Mouse (Mus musculus) erythroblast, embryonic 14.5 days (primary cell): ENCODE measurements at regions not wholly inside any gene's neighbourhood (a gene's known extent, or its start where the extent isn't known, plus 50 kb on each side); places are given as distances from the start of the nearest gene placed in this dataset.
"Not testable (repeated sequence)": the region's sequence is repeated elsewhere in the genome, so short reads cannot be mapped to it uniquely, and the experiment has no call there.

Source experiments
- H3K27me3 ChIP-seq: 2 replicates; pipeline ENCODE4 v1.6.1; 2012; ENCODE audit warnings: inconsistent platforms; ENCODE audit not compliant: control insufficient read depth
- H3K36me3 ChIP-seq: 2 replicates; pipeline ENCODE4 v1.6.1; 2012; ENCODE audit warnings: mild to moderate bottlenecking, inconsistent platforms; ENCODE audit not compliant: control insufficient read depth
- H3K4me1 ChIP-seq: 2 replicates; pipeline ENCODE4 v1.6.1; 2012; ENCODE audit warnings: inconsistent platforms; ENCODE audit not compliant: control insufficient read depth
- H3K4me3 ChIP-seq: replicated peaks from 2 replicates; pipeline ENCODE3; 2012; ENCODE audit warnings: moderate library complexity, mild to moderate bottlenecking, inconsistent platforms
- H3K9me3 ChIP-seq: 2 replicates; pipeline ENCODE4 v1.6.1; 2012; ENCODE audit warnings: low read length, inconsistent platforms, mixed read lengths; ENCODE audit not compliant: control insufficient read depth
- GATA1 ChIP-seq: IDR thresholded peaks from 2 replicates; pipeline ENCODE4 v1.6.1; 2012; ENCODE audit warnings: low read length, inconsistent platforms, mixed read lengths
- TAL1 ChIP-seq: IDR thresholded peaks from 3 replicates; pipeline ENCODE4 v1.6.1; 2012; ENCODE audit warnings: low read length, inconsistent platforms, mixed read lengths

GRCm38 (mm10) chr1:184669173-184669572 is 63.2 kb downstream of the Hlx start:
- H3K27me3 ChIP-seq = peaks cover 17% of the 10 kb centered on the region
- H3K4me1 ChIP-seq = peaks cover 40% of the 10 kb centered on the region
- not testable (repeated sequence) for H3K36me3 ChIP-seq, H3K9me3 ChIP-seq, H3K4me3 ChIP-seq
- peak; percentile 72 for TF ChIP-seq GATA1

GRCm38 (mm10) chr1:184668428-184668827 is 64.0 kb downstream of the Hlx start:
- Histone ChIP-seq H3K4me3 (no peak overlapping the region), H3K36me3 (no peaks in the 10 kb centered on the region), H3K9me3 (no peaks in the 10 kb centered on the region), H3K4me1 (peaks cover 47% of the 10 kb centered on the region), H3K27me3 (peaks cover 21% of the 10 kb centered on the region)
- TF ChIP-seq TAL1 (no peak), GATA1 (no peak)

GRCm38 (mm10) chr1:184668022-184668421 is 64.4 kb downstream of the Hlx start:
- peaks cover 50% of the 10 kb centered on the region for H3K4me1 ChIP-seq
- H3K4me3 ChIP-seq = no peak overlapping the region
- no peaks in the 10 kb centered on the region for H3K9me3 ChIP-seq
- TF ChIP-seq TAL1 (no peak), GATA1 (no peak)
- no peaks in the 10 kb centered on the region for H3K36me3 ChIP-seq
- H3K27me3 ChIP-seq = peaks cover 23% of the 10 kb centered on the region

GRCm38 (mm10) chr1:184665243-184665642 is 67.2 kb downstream of the Hlx start:
- Histone ChIP-seq H3K27me3 (peaks cover 10% of the 10 kb centered on the region), H3K4me3 (peak overlapping the region; percentile 25), H3K4me1 (peaks cover 52% of the 10 kb centered on the region), H3K36me3 (no peaks in the 10 kb centered on the region), H3K9me3 (no peaks in the 10 kb centered on the region)
- TF ChIP-seq TAL1 = no peak
- peak; percentile 34; the same call in 1 of the 2 replicates for TF ChIP-seq GATA1

GRCm38 (mm10) chr1:184664098-184664375 is 68.4 kb downstream of the Hlx start:
- Histone ChIP-seq H3K36me3 (no peaks in the 10 kb centered on the region), H3K9me3 (no peaks in the 10 kb centered on the region), H3K4me3 (peak overlapping the region; percentile 7), H3K27me3 (peaks cover 8% of the 10 kb centered on the region), H3K4me1 (peaks cover 48% of the 10 kb centered on the region)
- TF ChIP-seq GATA1 (no peak), TAL1 (no peak)

GRCm38 (mm10) chr1:184663300-184664097 is 68.9 kb downstream of the Hlx start:
- Histone ChIP-seq H3K27me3 (peaks cover 8% of the 10 kb centered on the region), H3K36me3 (no peaks in the 10 kb centered on the region; the same call in 1 of the 2 replicates), H3K9me3 (no peaks in the 10 kb centered on the region), H3K4me1 (peaks cover 50% of the 10 kb centered on the region), H3K4me3 (peak overlapping the region; percentile 7)
- TF ChIP-seq GATA1 (no peak), TAL1 (no peak)

DNA sequence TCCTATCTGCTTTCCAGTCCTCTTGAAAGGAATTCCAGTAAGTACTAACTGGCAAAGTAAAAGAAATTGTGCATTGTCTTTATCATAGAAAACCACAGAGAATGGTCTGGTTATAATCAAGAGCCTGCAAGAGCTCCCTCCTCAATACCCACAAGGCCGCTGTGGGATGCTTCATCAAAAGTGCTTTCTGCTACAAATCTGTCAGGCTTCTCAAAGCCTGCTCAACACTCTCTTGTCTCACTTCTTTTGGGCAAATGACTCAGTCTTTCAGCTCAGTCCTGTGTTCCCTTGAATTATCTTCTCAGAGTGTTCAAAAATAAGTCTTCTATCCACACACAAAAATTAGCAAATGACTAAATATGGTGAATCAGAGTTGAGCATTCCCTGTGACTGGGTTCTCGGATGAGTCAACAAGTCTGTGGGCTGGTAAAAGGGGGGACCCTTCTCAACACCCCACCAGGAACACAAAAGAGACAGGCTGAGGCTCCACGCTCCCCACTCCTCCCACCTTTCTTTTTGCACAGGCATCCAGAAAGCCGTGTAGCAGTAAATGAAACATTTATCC is 81.8 kb downstream of the Hlx start:
- Histone ChIP-seq H3K36me3 (peaks cover 10% of the 10 kb centered on the region), H3K4me1 (peaks cover 80% of the 10 kb centered on the region), H3K27me3 (no peaks in the 10 kb centered on the region), H3K4me3 (no peak overlapping the region), H3K9me3 (peaks cover 7% of the 10 kb centered on the region)
- TF ChIP-seq TAL1 (no peak), GATA1 (no peak)

DNA sequence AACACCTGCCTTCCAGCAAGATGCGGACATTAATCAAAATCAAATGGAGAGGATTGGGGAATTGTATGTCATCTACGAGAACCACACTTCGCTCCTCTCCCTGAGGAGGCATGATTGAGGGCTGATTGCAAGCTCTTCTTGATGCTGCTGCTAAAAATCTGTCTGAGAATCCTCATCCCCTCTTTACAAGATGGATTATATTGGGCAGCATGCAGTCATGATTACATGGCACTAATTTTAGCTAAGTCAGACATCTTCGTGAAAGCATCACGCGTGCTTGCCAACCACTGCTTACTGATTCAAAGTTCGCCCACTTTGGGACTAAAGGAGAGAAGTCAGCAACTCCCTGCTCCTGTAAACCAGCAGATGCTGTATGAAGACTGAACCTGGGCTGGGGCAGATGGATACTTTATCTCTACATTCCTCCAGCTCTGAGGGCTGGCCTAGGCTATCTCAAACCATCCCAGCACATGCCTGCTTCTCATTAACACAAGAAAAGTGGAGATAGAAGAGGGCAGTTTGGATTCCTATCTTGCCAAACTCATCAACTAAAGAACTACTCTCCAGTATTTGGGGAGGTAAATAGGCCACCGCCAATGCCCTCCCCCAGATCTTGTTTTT is 84.4 kb downstream of the Hlx start:
- Histone ChIP-seq H3K36me3 (peaks cover 17% of the 10 kb centered on the region), H3K4me1 (peaks cover 84% of the 10 kb centered on the region)
- TF ChIP-seq GATA1 (peak; percentile 46), TAL1 (peak; percentile 63)

DNA sequence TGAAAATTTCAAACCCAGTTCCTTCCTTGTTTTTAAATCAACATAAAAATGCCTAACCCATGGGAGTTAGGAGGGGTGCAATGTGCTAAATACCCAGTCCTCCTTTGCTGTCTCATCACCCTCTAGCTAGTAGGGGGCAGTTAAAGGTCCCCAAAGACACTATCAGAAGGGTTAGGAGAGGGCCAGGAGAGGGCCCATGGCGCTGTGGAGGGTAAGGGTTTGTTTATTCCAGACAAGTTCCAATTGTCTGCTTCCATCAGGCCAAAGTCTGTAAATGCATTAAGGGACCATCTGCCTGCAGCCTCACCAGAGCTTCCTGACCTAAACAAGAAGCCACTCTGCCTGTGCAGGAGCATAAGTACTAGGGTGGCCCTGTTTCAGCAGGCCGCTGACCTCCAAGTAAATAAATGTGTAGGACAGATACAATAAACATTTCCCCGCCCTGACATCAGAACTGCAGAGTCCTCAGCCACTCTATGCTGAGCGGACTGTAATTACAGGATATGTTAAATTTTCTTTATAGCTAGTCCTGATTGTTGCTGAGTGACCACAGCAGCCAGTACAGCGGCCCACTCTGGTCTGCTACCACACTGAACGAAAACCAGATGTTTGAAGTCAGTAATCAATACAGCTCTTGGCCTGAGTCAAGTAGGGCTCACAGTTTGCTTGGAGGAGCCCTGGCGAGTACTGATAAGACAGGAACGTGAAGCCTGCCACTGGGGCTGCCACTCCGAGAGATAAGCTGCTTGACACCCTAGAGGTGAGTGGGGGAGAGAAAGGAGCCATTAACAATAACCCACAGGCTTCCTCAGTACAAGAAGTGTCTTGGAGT is 87.4 kb downstream of the Hlx start:
- H3K4me3 ChIP-seq = peak overlapping the region; percentile 38
- peaks cover 70% of the 10 kb centered on the region for H3K4me1 ChIP-seq
- peaks cover 7% of the 10 kb centered on the region for H3K9me3 ChIP-seq
- peak; percentile 94 for TF ChIP-seq TAL1
- peak; percentile 92 for TF ChIP-seq GATA1
- H3K36me3 ChIP-seq = peaks cover 17% of the 10 kb centered on the region
- no peaks in the 10 kb centered on the region for H3K27me3 ChIP-seq

More for the DNA sequence above, 84.4 kb downstream of the Hlx start:
- Histone ChIP-seq H3K4me3 (no peak overlapping the region), H3K9me3 (peaks cover 7% of the 10 kb centered on the region), H3K27me3 (no peaks in the 10 kb centered on the region)
